30 mouse cellular contexts compared by ENCODE assay signal in genomic region chrX:142410060-142410459, GRCm38 (mm10). TPM values are rescaled to one million over a fixed set of nuclear protein-coding genes. Genes with fewer than 3 reads are reported as not detected.
DNase-seq lines count a peak whose midpoint lies in the region; ATAC-seq and TF ChIP-seq lines count a peak whose summit lies in the region.
"Had no signal": no experiment of that assay in that cellular context is flagged by ENCODE, and none has a peak within 500 bp of the region (broad histone marks: within the 10 kb centered on the region; RNA-seq: fewer than 3 reads in every experiment).

No protein-coding gene starts in this region.

- no peaks in the 10 kb centered on the region for H3K9me3 ChIP-seq in liver, embryonic 11.5 days (ENCODE audit: control insufficient read depth, low read length)
- H3K9me3 ChIP-seq in liver, embryonic 12.5 days (replicated peaks) = no peaks in the 10 kb centered on the region
- H3K9me3 ChIP-seq in liver, embryonic 14.5 days (ENCODE audit: control insufficient read depth, low read length) = no peaks in the 10 kb centered on the region
- H3K9me3 ChIP-seq: embryonic facial prominence, embryonic 13.5 days; embryonic facial prominence, embryonic 15.5 days; forebrain, embryonic 10.5 days; forebrain, embryonic 12.5 days had no signal

- no peak overlapping the region for H3K4me2 ChIP-seq in liver, embryonic 11.5 days
- H3K4me2 ChIP-seq in liver, embryonic 12.5 days = no peak overlapping the region
- H3K4me2 ChIP-seq in liver, embryonic 14.5 days (ENCODE audit: low read depth) = no peak overlapping the region
- H3K4me2 ChIP-seq: embryonic facial prominence, embryonic 13.5 days; embryonic facial prominence, embryonic 15.5 days; forebrain, embryonic 12.5 days had no signal

- no peak overlapping the region for H3K27ac ChIP-seq in liver, embryonic 11.5 days (ENCODE audit: low read depth, low read length)
- 0 out of 2 replicates have a peak overlapping the region, but pooled peaks have one; percentile 36 for H3K27ac ChIP-seq in liver, embryonic 12.5 days
- no peak overlapping the region for H3K27ac ChIP-seq in liver, embryonic 14.5 days
- H3K27ac ChIP-seq: embryonic facial prominence, embryonic 13.5 days; embryonic facial prominence, embryonic 15.5 days; forebrain, embryonic 10.5 days; forebrain, embryonic 12.5 days had no signal

- TF ChIP-seq EP300 in liver, embryonic 14.5 days (IDR thresholded peaks at IDR 0.05; ENCODE audit: low read depth) = peak; percentile 39; the same call in 1 of the 2 replicates

- H3K9ac ChIP-seq in liver, embryonic 11.5 days (ENCODE audit: low read depth, low read length) = no peak overlapping the region
- no peak overlapping the region for H3K9ac ChIP-seq in liver, embryonic 12.5 days
- no peak overlapping the region for H3K9ac ChIP-seq in liver, embryonic 14.5 days (replicated peaks)
- H3K9ac ChIP-seq: embryonic facial prominence, embryonic 13.5 days; embryonic facial prominence, embryonic 15.5 days; forebrain, embryonic 12.5 days had no signal

- H3K4me1 ChIP-seq in liver, embryonic 11.5 days (replicated peaks; ENCODE audit: control insufficient read depth, insufficient read depth, low read length) = no peaks in the 10 kb centered on the region
- peaks cover 13% of the 10 kb centered on the region; the same call in 1 of the 2 replicates for H3K4me1 ChIP-seq in liver, embryonic 12.5 days
- peaks cover 2 to 12% of the 10 kb centered on the region in 2 experiments; a peak in 2 of 4 replicates for H3K4me1 ChIP-seq in liver, embryonic 14.5 days (replicated peaks; ENCODE audit: control insufficient read depth in 2 of 2, insufficient read depth in 2 of 2, low read length in 1 of 2)
- H3K4me1 ChIP-seq: embryonic facial prominence, embryonic 13.5 days; embryonic facial prominence, embryonic 15.5 days; forebrain, embryonic 10.5 days; forebrain, embryonic 12.5 days had no signal

- TF ChIP-seq CTCF in liver, embryonic 14.5 days (IDR thresholded peaks at IDR 0.05; ENCODE audit: low read depth) = no peak

- no peaks in the 10 kb centered on the region for H3K27me3 ChIP-seq in liver, embryonic 11.5 days (replicated peaks; ENCODE audit: control insufficient read depth, insufficient read depth, low read length)
- H3K27me3 ChIP-seq in liver, embryonic 12.5 days (replicated peaks) = no peaks in the 10 kb centered on the region; the same call in 1 of the 2 replicates
- H3K27me3 ChIP-seq in liver, embryonic 14.5 days (ENCODE audit: control insufficient read depth, insufficient read depth, low read length) = no peaks in the 10 kb centered on the region
- H3K27me3 ChIP-seq: CH12.LX; embryonic facial prominence, embryonic 15.5 days had no signal

- no peak overlapping the region for H3K4me3 ChIP-seq in liver, embryonic 11.5 days (ENCODE audit: low read depth, low read length)
- no peak overlapping the region for H3K4me3 ChIP-seq in liver, embryonic 12.5 days
- H3K4me3 ChIP-seq in liver, embryonic 14.5 days (ENCODE audit: insufficient read depth in 1 of 2, low read depth in 2 of 2, low read length in 2 of 2) = no peak overlapping the region
- H3K4me3 ChIP-seq: embryonic facial prominence, embryonic 13.5 days; embryonic facial prominence, embryonic 15.5 days; erythroblast, embryonic 14.5 days; forebrain, embryonic 10.5 days; forebrain, embryonic 12.5 days had no signal

- H3K36me3 ChIP-seq in liver, embryonic 11.5 days (ENCODE audit: control insufficient read depth, insufficient read depth, low read length) = no peaks in the 10 kb centered on the region
- no peaks in the 10 kb centered on the region for H3K36me3 ChIP-seq in liver, embryonic 12.5 days
- H3K36me3 ChIP-seq in liver, embryonic 14.5 days (replicated peaks; ENCODE audit: control insufficient read depth, insufficient read depth, low read depth) = no peaks in the 10 kb centered on the region
- H3K36me3 ChIP-seq: embryonic facial prominence, embryonic 13.5 days; embryonic facial prominence, embryonic 15.5 days; forebrain, embryonic 10.5 days; forebrain, embryonic 12.5 days had no signal

- ATAC-seq in liver, embryonic 11.5 days (replicated peaks; ENCODE audit: low FRiP score) = 0 out of 2 replicates have a peak, but pooled peaks have one; percentile 49
- ATAC-seq in liver, embryonic 12.5 days = peak; percentile 37; the same call in 1 of the 2 replicates
- ATAC-seq in liver, embryonic 14.5 days (ENCODE audit: insufficient read depth) = peak; percentile 53; the same call in 1 of the 2 replicates
- peak; percentile 43 for ATAC-seq in megakaryocyte-erythroid progenitor cell, adult 5-6 weeks (replicated peaks; ENCODE audit: low FRiP score, low TSS enrichment, poor library complexity, severe bottlenecking)
- no peak for ATAC-seq in cerebellum, adult (ENCODE audit: insufficient number of reproducible peaks, low FRiP score, low TSS enrichment)
- ATAC-seq: activated CD4-positive, CD25-positive, alpha-beta regulatory T cell, adult 4 months; CD4-positive, CD25-positive, alpha-beta regulatory T cell, adult 4 months; forebrain, embryonic 14.5 days; forebrain, embryonic 16.5 days; Patski had no signal

- 64% methylated on average over 3 of the region's 3 CpGs for WGBS in liver, embryonic 11.5 days
- WGBS in liver, embryonic 12.5 days (ENCODE audit: insufficient replicate concordance) = 49% methylated on average over 3 of the region's 3 CpGs
- 34% methylated on average over 3 of the region's 3 CpGs for WGBS in liver, embryonic 14.5 days (ENCODE audit: insufficient replicate concordance)

- no peak for DNase-seq in liver, embryonic 11.5 days (ENCODE audit: low spot score)
- no peak for DNase-seq in liver
- no peak for DNase-seq in liver, embryonic 14.5 days (ENCODE audit: low read depth in 3 of 3, low spot score in 3 of 3)
- DNase-seq in gastrocnemius, adult 18-20 months (ENCODE audit: low spot score) = no peak
- no peak for DNase-seq in thymus, postnatal 25 days
- DNase-seq: adrenal gland, adult 8-10 months; adrenal gland, postnatal 14 days; adrenal gland, postnatal 36 days; B cell, adult 2 months; cerebellum, adult 11 months; cerebellum, adult 18-20 months; cerebellum, adult 8-10 months; cerebellum, adult 9-11 months; cerebellum, postnatal 14 days; cerebellum, postnatal 36 days; embryo, embryonic 11 days had no signal

RNA-seq across cellular contexts. Expression of gene Acsl4, which starts 19.7 kb away (rescaled TPM):
- polyA plus RNA-seq in liver, embryonic 11.5 days (2014; fragmentation: Nextera tagmentation; extraction: Ambion mirVana) = 19.8 and 23.5 TPM in 2 replicates
- 17.6 and 17.8 TPM in 2 replicates for polyA plus RNA-seq in liver, embryonic 12.5 days (2016; fragmentation: Nextera tagmentation; extraction: Ambion mirVana)
- 4.2 and 6.4 TPM in 2 replicates for polyA plus RNA-seq in liver, embryonic 14.5 days (2012; rRNA removed)
- polyA plus RNA-seq in liver, embryonic 14.5 days (2014; fragmentation: Nextera tagmentation; extraction: Ambion mirVana) = 15.7 and 16.1 TPM in 2 replicates
- 30.9 and 32.4 TPM in 2 replicates for total RNA-seq in megakaryocyte-erythroid progenitor cell, adult 5-6 weeks (2014; fragmentation: Nextera tagmentation)
- 34.2 and 43.7 TPM in 2 replicates for total RNA-seq in megakaryocyte-erythroid progenitor cell, adult 5-6 weeks (2017)
- 10 to 100 TPM; 17.6 to 17.9 TPM for total RNA-seq in gastrocnemius, adult 18-20 months (2021)
